Mouse (Mus musculus) testis, adult 2 months (tissue): ENCODE data around the gene Zbtb8a.

Experiments used
- CTCF ChIP-seq: fragments of 200-500 bp; IDR thresholded peaks from 2 replicates; pipeline ENCODE4 v1.5.1; 2012; ENCODE audit warnings: low read depth, mild to moderate bottlenecking, inconsistent platforms, low read length, moderate library complexity; ENCODE audit not compliant: control insufficient read depth, insufficient read depth, insufficient replicate concordance
- POLR2A ChIP-seq: fragments of 200-500 bp; IDR thresholded peaks from 2 replicates; pipeline ENCODE4 v1.6.1; 2012; ENCODE audit warnings: low read depth, mild to moderate bottlenecking, inconsistent platforms, low read length, moderate library complexity; ENCODE audit not compliant: control insufficient read depth

DNA sequence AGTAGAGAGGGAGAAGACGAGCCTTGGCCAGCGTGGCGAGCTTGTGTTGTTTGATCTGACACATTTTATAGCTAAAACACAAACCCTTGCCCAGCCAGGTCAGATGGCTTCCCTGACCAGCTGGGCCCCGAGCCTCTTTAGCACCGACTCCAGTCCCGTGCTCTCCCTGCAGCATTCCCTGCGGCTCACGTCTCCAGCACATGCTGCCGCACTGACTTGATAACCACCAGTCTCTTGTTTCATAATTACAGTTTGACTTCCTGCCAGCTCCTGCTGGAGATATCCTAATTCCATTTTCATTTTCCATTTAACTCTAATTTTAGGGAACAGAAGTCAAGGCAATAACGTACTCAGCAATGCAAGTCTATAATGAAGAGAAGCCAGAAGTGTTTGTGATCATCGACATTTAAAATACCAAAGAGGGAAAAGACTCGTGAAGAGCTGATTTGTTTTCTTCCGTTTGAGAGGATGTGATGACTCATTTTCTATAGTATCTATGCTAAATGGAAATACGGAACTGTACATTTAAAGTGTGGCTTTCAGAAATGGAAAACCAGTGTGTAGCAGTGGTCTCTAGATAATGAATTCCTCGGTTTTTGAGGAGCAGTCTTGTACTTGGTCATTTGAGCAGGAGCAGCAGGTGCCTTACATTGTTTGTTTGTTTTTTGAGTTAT is 31.3 kb downstream of the Zbtb8a start:
- TF ChIP-seq CTCF = no peak
- no peak for TF ChIP-seq POLR2A
